Mouse (Mus musculus): ENCODE measurements around the gene Spon1. TPM values are rescaled to one million over a fixed set of nuclear protein-coding genes. Genes with fewer than 3 reads are reported as not detected.

The Spon1 gene
- polyA plus RNA-seq, 1 experiment: 0.65 TPM

DNA sequence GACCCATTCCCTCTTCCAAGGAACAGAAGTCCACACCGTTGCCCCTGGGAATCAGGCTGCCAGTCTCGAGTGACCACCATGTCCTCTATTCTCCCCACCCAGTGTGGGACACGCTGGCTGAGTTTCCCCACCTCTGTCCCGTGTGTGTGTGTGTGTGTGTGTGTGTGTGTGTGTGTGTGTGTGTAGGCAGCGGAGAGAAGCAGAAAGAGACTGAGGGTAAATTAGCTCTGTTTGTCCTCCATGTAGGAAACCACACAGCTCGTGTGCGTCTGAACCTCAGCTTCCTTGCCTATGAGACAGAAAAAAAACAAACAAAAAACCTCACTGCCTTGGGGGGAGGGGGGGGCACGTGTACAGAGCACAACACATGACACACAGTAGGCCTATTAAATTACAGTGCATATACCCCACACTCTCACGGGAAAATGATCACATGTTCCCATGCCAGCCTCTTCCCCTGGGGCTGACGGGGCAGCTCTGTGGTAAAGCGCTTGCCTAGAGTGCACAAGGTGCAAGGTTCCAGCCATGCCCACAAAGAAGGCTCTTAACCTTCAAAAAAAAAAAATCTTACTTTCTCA lies 303.2 kb downstream of the Spon1 start:
- H3K4me1 ChIP-seq (ENCODE audit: control insufficient read depth, insufficient read depth, low read length): peaks cover 3% of the 10 kb centered on the region
- WGBS: 22% methylated on average over 11 of the region's 11 CpGs
- no peak overlapping the region for H3K4me3 ChIP-seq (replicated peaks; ENCODE audit: control insufficient read depth, low read depth, low read length)
- no peak for TF ChIP-seq POLR2A (IDR thresholded peaks at IDR 0.05; ENCODE audit: borderline replicate concordance, control insufficient read depth, low read depth, low read length)
- no peak for TF ChIP-seq CTCF (IDR thresholded peaks at IDR 0.05; ENCODE audit: control insufficient read depth, insufficient read depth, low read length)
- no peak overlapping the region for H3K27ac ChIP-seq (ENCODE audit: control insufficient read depth, insufficient read depth, low read depth, low read length, poor library complexity)

DNA sequence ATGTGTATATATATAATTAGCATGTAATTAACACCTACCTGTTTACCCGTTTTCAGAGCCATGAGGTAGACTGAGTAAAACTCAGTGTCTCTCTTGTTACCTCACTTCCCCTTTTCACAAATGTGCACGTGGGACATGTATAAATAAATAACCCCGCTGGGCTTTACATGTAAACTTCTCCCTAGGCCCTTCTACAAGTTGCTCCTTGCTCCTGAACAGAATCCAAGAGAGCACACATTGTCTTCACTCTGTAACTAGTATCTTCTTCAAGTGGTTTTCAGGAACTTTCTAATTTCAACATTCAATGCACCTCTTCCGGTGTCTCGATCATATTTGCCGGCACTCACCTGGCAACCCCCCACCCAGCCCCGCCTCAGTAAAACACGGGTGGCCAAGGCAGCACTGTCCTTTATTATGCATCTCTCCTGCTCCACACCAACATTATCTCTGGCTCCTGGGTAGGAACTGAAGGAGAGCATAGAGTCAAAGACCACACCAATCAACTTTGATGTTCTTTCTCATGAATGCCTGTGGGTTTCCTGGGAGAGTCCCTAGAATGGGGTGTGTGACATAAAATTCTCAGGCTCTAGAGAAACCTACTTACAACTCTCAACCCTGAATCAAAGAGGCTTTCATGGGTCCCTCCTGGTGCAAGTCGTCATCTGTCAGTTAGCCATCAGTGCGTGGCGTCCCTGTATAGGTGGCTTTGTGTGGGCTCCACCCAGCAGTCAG lies 304.1 kb downstream of the Spon1 start:
- no peak overlapping the region for H3K27ac ChIP-seq (ENCODE audit: control insufficient read depth, insufficient read depth, low read depth, low read length, poor library complexity)
- WGBS: 41% methylated on average over 11 of the region's 11 CpGs
- TF ChIP-seq CTCF (IDR thresholded peaks at IDR 0.05; ENCODE audit: control insufficient read depth, insufficient read depth, low read length) (no peak), POLR2A (IDR thresholded peaks at IDR 0.05; ENCODE audit: borderline replicate concordance, control insufficient read depth, low read depth, low read length) (no peak)

DNA sequence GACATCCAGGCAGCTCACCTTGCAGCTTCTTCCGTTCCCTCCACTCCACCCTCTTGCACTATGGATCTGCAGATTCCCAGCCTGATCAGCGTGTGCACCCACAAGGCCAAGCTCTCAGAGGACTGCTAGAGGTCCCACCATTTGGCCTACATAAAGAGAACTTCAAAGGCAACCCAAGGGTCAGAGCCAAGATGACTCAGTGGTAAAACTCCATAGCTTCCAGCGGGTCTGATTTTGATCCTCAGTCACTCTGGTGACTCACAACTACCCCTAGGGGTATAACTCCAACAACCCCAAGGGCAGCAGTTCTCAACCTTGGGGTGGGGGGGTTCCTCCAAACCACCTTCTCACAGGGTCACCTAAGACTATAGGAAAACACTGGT lies 304.7 kb downstream of the Spon1 start:
- TF ChIP-seq CTCF (IDR thresholded peaks at IDR 0.05; ENCODE audit: control insufficient read depth, insufficient read depth, low read length): no peak
- Histone ChIP-seq H3K27ac (ENCODE audit: control insufficient read depth, insufficient read depth, low read depth, low read length, poor library complexity) (no peak overlapping the region), H3K4me3 (replicated peaks; ENCODE audit: control insufficient read depth, low read depth, low read length) (no peak overlapping the region), H3K4me1 (ENCODE audit: control insufficient read depth, insufficient read depth, low read length) (peaks cover 3% of the 10 kb centered on the region)
- WGBS: 79% methylated on average over 3 of the region's 3 CpGs

More for the DNA sequence above, 304.1 kb downstream of the Spon1 start:
- Histone ChIP-seq H3K4me1 (ENCODE audit: control insufficient read depth, insufficient read depth, low read length) (peaks cover 3% of the 10 kb centered on the region), H3K4me3 (replicated peaks; ENCODE audit: control insufficient read depth, low read depth, low read length) (no peak overlapping the region)

DNA sequence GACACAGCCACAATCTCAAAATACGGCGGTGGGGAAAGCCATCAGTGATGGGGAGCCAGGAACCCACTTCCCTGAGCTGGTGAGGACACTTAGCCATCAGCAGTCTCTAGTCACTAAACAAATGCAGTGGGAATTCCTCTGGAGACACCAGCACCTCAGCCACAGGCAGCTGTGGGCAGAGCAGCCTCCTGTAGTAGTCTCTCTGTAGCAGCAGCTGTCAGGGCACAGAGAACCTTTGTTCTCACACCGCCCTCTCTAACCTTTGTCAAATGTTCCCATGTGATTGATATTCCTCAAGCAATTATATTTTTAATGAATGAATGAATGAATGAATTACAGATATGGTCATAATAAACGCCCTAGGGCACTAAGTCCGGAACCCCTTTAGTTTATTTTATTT lies 305.6 kb downstream of the Spon1 start:
- Histone ChIP-seq H3K4me1 (ENCODE audit: control insufficient read depth, insufficient read depth, low read length) (peaks cover 3% of the 10 kb centered on the region), H3K27ac (ENCODE audit: control insufficient read depth, insufficient read depth, low read depth, low read length, poor library complexity) (no peak overlapping the region), H3K4me3 (replicated peaks; ENCODE audit: control insufficient read depth, low read depth, low read length) (no peak overlapping the region)
- WGBS: 83% methylated on average over 5 of the region's 5 CpGs
- no peak for TF ChIP-seq CTCF (IDR thresholded peaks at IDR 0.05; ENCODE audit: control insufficient read depth, insufficient read depth, low read length)
- TF ChIP-seq POLR2A (IDR thresholded peaks at IDR 0.05; ENCODE audit: borderline replicate concordance, control insufficient read depth, low read depth, low read length): no peak

DNA sequence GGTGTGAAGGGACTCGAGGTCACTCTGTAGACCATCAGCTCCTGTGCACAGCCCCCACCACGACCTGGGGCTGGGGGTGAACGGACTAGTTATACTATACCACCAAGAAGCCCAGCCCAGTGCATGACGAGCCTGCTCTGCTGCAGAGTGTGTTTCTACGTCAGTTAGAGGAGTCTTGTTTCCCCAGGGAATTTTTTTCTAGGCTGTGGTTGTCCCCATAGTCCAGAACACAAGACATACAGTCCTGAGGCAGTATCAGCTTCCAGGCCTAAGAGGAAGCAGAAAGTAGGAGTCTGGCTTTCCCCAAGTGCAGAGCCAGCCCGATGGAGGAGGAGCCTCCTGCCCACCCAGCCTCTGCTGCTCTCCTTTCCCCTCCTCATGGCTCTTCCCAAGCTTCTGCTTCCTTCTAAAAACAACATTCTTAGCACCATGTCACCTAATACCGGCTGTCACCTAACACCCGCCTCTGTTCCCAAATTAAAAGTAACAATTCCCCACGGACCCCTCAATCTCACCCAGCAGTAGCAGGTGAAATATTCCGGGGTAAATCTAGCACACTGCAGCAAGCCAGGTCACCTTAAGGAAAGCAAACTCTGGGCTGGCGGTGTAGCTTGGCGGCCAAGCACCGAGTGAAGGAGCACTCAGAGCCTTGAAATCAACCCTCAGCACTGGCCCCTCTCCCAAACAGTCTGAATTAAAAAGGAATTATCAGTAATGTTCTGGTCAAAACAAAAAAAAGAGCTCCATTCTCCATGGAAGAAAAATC lies 306.2 kb downstream of the Spon1 start:
- Histone ChIP-seq H3K4me3 (replicated peaks; ENCODE audit: control insufficient read depth, low read depth, low read length) (no peak overlapping the region), H3K27ac (ENCODE audit: control insufficient read depth, insufficient read depth, low read depth, low read length, poor library complexity) (no peak overlapping the region), H3K4me1 (ENCODE audit: control insufficient read depth, insufficient read depth, low read length) (peaks cover 1% of the 10 kb centered on the region)
- TF ChIP-seq POLR2A (IDR thresholded peaks at IDR 0.05; ENCODE audit: borderline replicate concordance, control insufficient read depth, low read depth, low read length) (no peak), CTCF (IDR thresholded peaks at IDR 0.05; ENCODE audit: control insufficient read depth, insufficient read depth, low read length) (no peak)
- WGBS: 69% methylated on average over 13 of the region's 13 CpGs

DNA sequence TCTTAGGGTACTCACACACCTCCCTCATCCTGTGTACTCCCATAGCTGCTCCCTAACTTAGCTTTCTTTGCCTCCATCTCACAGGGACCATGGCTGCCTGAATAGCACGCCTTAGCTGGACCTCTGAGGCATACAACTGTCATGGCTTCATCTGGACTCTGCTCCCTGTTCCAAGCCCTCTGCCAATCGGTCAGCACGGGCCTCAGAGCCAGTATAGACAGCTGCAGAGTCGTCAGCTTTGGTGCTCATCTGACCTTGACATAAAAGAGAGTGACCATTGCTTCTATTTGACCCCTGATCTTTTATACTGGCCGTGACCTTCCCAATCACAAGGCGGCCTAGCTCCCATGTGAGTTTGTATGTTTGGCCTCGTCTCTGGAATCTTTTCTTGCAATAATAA lies 308.3 kb downstream of the Spon1 start:
- Histone ChIP-seq H3K4me1 (ENCODE audit: control insufficient read depth, insufficient read depth, low read length) (peaks cover 1% of the 10 kb centered on the region), H3K4me3 (replicated peaks; ENCODE audit: control insufficient read depth, low read depth, low read length) (no peak overlapping the region), H3K27ac (ENCODE audit: control insufficient read depth, insufficient read depth, low read depth, low read length, poor library complexity) (no peak overlapping the region)
- 80% methylated on average over 7 of the region's 7 CpGs for WGBS
- no peak for TF ChIP-seq CTCF (IDR thresholded peaks at IDR 0.05; ENCODE audit: control insufficient read depth, insufficient read depth, low read length)
- no peak for TF ChIP-seq POLR2A (IDR thresholded peaks at IDR 0.05; ENCODE audit: borderline replicate concordance, control insufficient read depth, low read depth, low read length)

DNA sequence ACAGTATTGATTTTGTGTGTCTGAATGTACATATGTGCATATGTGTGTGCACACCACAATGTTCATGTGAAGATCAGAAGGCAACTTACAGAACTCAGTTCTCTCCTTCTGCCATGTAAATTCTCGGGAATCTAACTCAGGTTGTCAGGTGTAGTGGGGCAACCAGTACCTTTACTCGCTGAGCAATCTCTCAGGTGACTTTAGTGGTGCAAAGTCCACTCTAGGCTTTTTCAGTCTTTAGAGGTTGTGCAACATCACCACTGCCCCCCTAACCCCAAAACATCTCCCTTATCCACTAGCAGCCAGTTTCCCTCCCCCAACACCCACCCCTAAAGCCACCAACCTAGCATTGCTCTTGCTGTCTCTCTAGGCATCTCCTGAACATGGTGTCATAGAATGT lies 308.8 kb downstream of the Spon1 start:
- TF ChIP-seq CTCF (IDR thresholded peaks at IDR 0.05; ENCODE audit: control insufficient read depth, insufficient read depth, low read length) (no peak), POLR2A (IDR thresholded peaks at IDR 0.05; ENCODE audit: borderline replicate concordance, control insufficient read depth, low read depth, low read length) (no peak)
- WGBS: 77% methylated on average over 2 of the region's 2 CpGs
- Histone ChIP-seq H3K4me3 (replicated peaks; ENCODE audit: control insufficient read depth, low read depth, low read length) (no peak overlapping the region), H3K27ac (ENCODE audit: control insufficient read depth, insufficient read depth, low read depth, low read length, poor library complexity) (no peak overlapping the region), H3K4me1 (ENCODE audit: control insufficient read depth, insufficient read depth, low read length) (peaks cover 1% of the 10 kb centered on the region)

DNA sequence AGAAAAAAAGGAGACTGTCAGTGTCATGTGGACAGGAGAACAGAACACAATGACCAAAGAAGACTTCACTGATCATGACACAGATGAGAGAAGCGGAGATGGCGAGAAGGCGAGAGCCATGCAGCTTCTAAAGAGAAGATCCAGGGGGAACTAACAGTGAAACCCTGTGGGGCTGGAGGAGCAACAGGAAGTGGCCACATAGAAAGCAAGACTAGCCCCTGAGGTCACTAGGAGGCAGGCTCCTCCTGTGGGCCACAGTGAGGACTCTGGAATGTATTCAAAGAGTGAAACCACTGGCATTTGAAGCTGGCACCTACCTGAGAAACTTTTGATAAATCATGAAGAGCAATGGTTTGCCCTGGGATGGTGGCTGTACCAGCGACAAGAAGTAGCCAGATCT lies 313.5 kb downstream of the Spon1 start:
- no peak for TF ChIP-seq POLR2A (IDR thresholded peaks at IDR 0.05; ENCODE audit: borderline replicate concordance, control insufficient read depth, low read depth, low read length)
- TF ChIP-seq CTCF (IDR thresholded peaks at IDR 0.05; ENCODE audit: control insufficient read depth, insufficient read depth, low read length): no peak
- Histone ChIP-seq H3K4me3 (replicated peaks; ENCODE audit: control insufficient read depth, low read depth, low read length) (no peak overlapping the region), H3K27ac (ENCODE audit: control insufficient read depth, insufficient read depth, low read depth, low read length, poor library complexity) (no peak overlapping the region), H3K4me1 (ENCODE audit: control insufficient read depth, insufficient read depth, low read length) (no peaks in the 10 kb centered on the region; the same call in 1 of the 2 replicates)
- 79% methylated on average over 4 of the region's 4 CpGs for WGBS
